24 mouse cellular contexts compared by ENCODE assay signal in genomic region chr2:74373938-74374337, GRCm38 (mm10).
A peak's percentile ranks its signal among the peaks of the same experiment; 100 is the strongest.
DNase-seq lines count a peak whose midpoint lies in the region; ATAC-seq and TF ChIP-seq lines count a peak whose summit lies in the region.
"Had no signal": no experiment of that assay in that cellular context is flagged by ENCODE, and none has a peak within 500 bp of the region (broad histone marks: within the 10 kb centered on the region; RNA-seq: fewer than 3 reads in every experiment).

No protein-coding gene starts in this region.

- H3K27ac ChIP-seq in hindbrain, embryonic 14.5 days: no peak overlapping the region
- H3K27ac ChIP-seq in hindbrain, embryonic 12.5 days: no peak overlapping the region
- no peak overlapping the region for H3K27ac ChIP-seq in lung, postnatal 0 days (ENCODE audit: low read length)
- no peak overlapping the region for H3K27ac ChIP-seq in midbrain, embryonic 11.5 days (ENCODE audit: low read depth, low read length)
- no peak overlapping the region for H3K27ac ChIP-seq in midbrain, postnatal 0 days (ENCODE audit: low read depth, low read length)
- H3K27ac ChIP-seq: embryonic facial prominence, embryonic 10.5 days; embryonic facial prominence, embryonic 12.5 days; forebrain, embryonic 13.5 days; forebrain, embryonic 15.5 days had no signal

- H3K9me3 ChIP-seq in hindbrain, embryonic 14.5 days (ENCODE audit: control insufficient read depth, low read length): no peaks in the 10 kb centered on the region
- no peaks in the 10 kb centered on the region for H3K9me3 ChIP-seq in hindbrain, embryonic 12.5 days (replicated peaks)
- H3K9me3 ChIP-seq in lung, postnatal 0 days (ENCODE audit: low read length): no peaks in the 10 kb centered on the region
- no peaks in the 10 kb centered on the region for H3K9me3 ChIP-seq in midbrain, embryonic 11.5 days (ENCODE audit: control insufficient read depth, low read length)
- H3K9me3 ChIP-seq in midbrain, postnatal 0 days (ENCODE audit: low read length): no peaks in the 10 kb centered on the region
- H3K9me3 ChIP-seq: embryonic facial prominence, embryonic 10.5 days; embryonic facial prominence, embryonic 12.5 days; forebrain, embryonic 13.5 days; forebrain, embryonic 15.5 days; G1E had no signal

- no peaks in the 10 kb centered on the region for H3K27me3 ChIP-seq in hindbrain, embryonic 14.5 days (ENCODE audit: control insufficient read depth, insufficient read depth, low read length)
- H3K27me3 ChIP-seq in hindbrain, embryonic 12.5 days: no peaks in the 10 kb centered on the region
- H3K27me3 ChIP-seq in lung, postnatal 0 days (replicated peaks; ENCODE audit: insufficient read depth, low read length): no peaks in the 10 kb centered on the region
- H3K27me3 ChIP-seq in midbrain, embryonic 11.5 days (ENCODE audit: control insufficient read depth, insufficient read depth, low read length): no peaks in the 10 kb centered on the region
- no peaks in the 10 kb centered on the region for H3K27me3 ChIP-seq in midbrain, postnatal 0 days (ENCODE audit: insufficient read depth, low read length)
- H3K27me3 ChIP-seq: CH12.LX; embryonic facial prominence, embryonic 12.5 days; forebrain, embryonic 13.5 days; forebrain, embryonic 15.5 days had no signal

- no peak for TF ChIP-seq POLR2A in lung, adult 2 months (IDR thresholded peaks at IDR 0.05; ENCODE audit: borderline replicate concordance, extremely low read depth, low read depth, low read length)

- no peaks in the 10 kb centered on the region for H3K4me1 ChIP-seq in hindbrain, embryonic 14.5 days (replicated peaks; ENCODE audit: control insufficient read depth, insufficient read depth, low read length)
- no peaks in the 10 kb centered on the region for H3K4me1 ChIP-seq in hindbrain, embryonic 12.5 days
- no peaks in the 10 kb centered on the region for H3K4me1 ChIP-seq in lung, postnatal 0 days (ENCODE audit: insufficient read depth, low read depth, low read length)
- no peaks in the 10 kb centered on the region for H3K4me1 ChIP-seq in lung, adult 2 months (ENCODE audit: control insufficient read depth, insufficient read depth, low read length)
- H3K4me1 ChIP-seq in midbrain, embryonic 11.5 days (ENCODE audit: control insufficient read depth, insufficient read depth, low read length): no peaks in the 10 kb centered on the region
- H3K4me1 ChIP-seq in midbrain, postnatal 0 days (ENCODE audit: insufficient read depth, low read length): no peaks in the 10 kb centered on the region
- H3K4me1 ChIP-seq: embryonic facial prominence, embryonic 10.5 days; embryonic facial prominence, embryonic 12.5 days; forebrain, embryonic 13.5 days; forebrain, embryonic 15.5 days had no signal

- H3K36me3 ChIP-seq in hindbrain, embryonic 14.5 days (replicated peaks; ENCODE audit: control insufficient read depth, insufficient read depth): no peaks in the 10 kb centered on the region
- H3K36me3 ChIP-seq in hindbrain, embryonic 12.5 days: no peaks in the 10 kb centered on the region
- H3K36me3 ChIP-seq in lung, postnatal 0 days (ENCODE audit: insufficient read depth, low read length): no peaks in the 10 kb centered on the region
- no peaks in the 10 kb centered on the region for H3K36me3 ChIP-seq in midbrain, embryonic 11.5 days (ENCODE audit: control insufficient read depth, insufficient read depth, low read length)
- no peaks in the 10 kb centered on the region for H3K36me3 ChIP-seq in midbrain, postnatal 0 days (ENCODE audit: insufficient read depth, low read length)
- H3K36me3 ChIP-seq: embryonic facial prominence, embryonic 10.5 days; embryonic facial prominence, embryonic 12.5 days; forebrain, embryonic 15.5 days; G1E had no signal

- no peak for ATAC-seq in hindbrain, embryonic 14.5 days (ENCODE audit: low FRiP score)
- ATAC-seq in hindbrain, embryonic 12.5 days (ENCODE audit: low FRiP score): no peak
- peak; percentile 49 for ATAC-seq in lung, postnatal 0 days
- no peak for ATAC-seq in midbrain, embryonic 11.5 days (ENCODE audit: low FRiP score)
- ATAC-seq in midbrain, postnatal 0 days (ENCODE audit: low FRiP score): no peak
- ATAC-seq: activated CD4-positive, CD25-positive, alpha-beta regulatory T cell, adult 4 months; CD4-positive, CD25-positive, alpha-beta regulatory T cell, adult 4 months; forebrain, embryonic 13.5 days; forebrain, embryonic 15.5 days; Patski had no signal

- 80% methylated on average over 1 of the region's 1 CpGs for WGBS in hindbrain, embryonic 14.5 days
- WGBS in hindbrain, embryonic 12.5 days: 75% methylated on average over 1 of the region's 1 CpGs
- 25% methylated on average over 1 of the region's 1 CpGs for WGBS in lung, postnatal 0 days
- 43% methylated on average over 1 of the region's 1 CpGs for WGBS in lung, adult 2 months
- WGBS in midbrain, embryonic 11.5 days: 90% methylated on average over 1 of the region's 1 CpGs
- WGBS in midbrain, postnatal 0 days: 73% methylated on average over 1 of the region's 1 CpGs

- no peak for TF ChIP-seq CTCF in lung, postnatal 0 days (IDR thresholded peaks at IDR 0.05)
- TF ChIP-seq CTCF in lung, adult 2 months (IDR thresholded peaks at IDR 0.05; ENCODE audit: insufficient read depth, low read length): no peak
- no peak for TF ChIP-seq CTCF in midbrain, postnatal 0 days (IDR thresholded peaks at IDR 0.05)

- peak; percentile 24 for DNase-seq in hindbrain, embryonic 14.5 days (ENCODE audit: low spot score)
- DNase-seq in lung, postnatal 0 days (ENCODE audit: low spot score): peak; percentile 58
- no peak for DNase-seq in lung, adult 2 months
- DNase-seq in midbrain, embryonic 11.5 days (ENCODE audit: low spot score, missing footprints): peak; percentile 65
- no peak for DNase-seq in midbrain, postnatal 0 days (ENCODE audit: low spot score)
- DNase-seq: adrenal gland, adult 8-10 months; adrenal gland, postnatal 14 days; adrenal gland, postnatal 36 days; B cell, adult 2 months; cerebellum, adult 11-12 months; cerebellum, adult 2 months; cerebellum, adult 9-10 months; cerebellum, postnatal 10 days; cerebellum, postnatal 25 days had no signal

- no peak overlapping the region for H3K9ac ChIP-seq in hindbrain, embryonic 14.5 days
- no peak overlapping the region for H3K9ac ChIP-seq in hindbrain, embryonic 12.5 days
- H3K9ac ChIP-seq in lung, postnatal 0 days (replicated peaks; ENCODE audit: low read depth): no peak overlapping the region
- H3K9ac ChIP-seq in midbrain, embryonic 11.5 days (ENCODE audit: low read length): no peak overlapping the region
- H3K9ac ChIP-seq in midbrain, postnatal 0 days (replicated peaks; ENCODE audit: low read length, poor library complexity, severe bottlenecking): no peak overlapping the region
- H3K9ac ChIP-seq: embryonic facial prominence, embryonic 12.5 days; forebrain, embryonic 13.5 days; forebrain, embryonic 15.5 days had no signal

- no peak overlapping the region for H3K4me2 ChIP-seq in hindbrain, embryonic 14.5 days (replicated peaks)
- H3K4me2 ChIP-seq in hindbrain, embryonic 12.5 days (replicated peaks): no peak overlapping the region
- H3K4me2 ChIP-seq in lung, postnatal 0 days (replicated peaks; ENCODE audit: low read depth, low read length): no peak overlapping the region
- no peak overlapping the region for H3K4me2 ChIP-seq in midbrain, embryonic 11.5 days
- H3K4me2 ChIP-seq in midbrain, postnatal 0 days (ENCODE audit: low read depth, low read length, poor library complexity, severe bottlenecking): no peak overlapping the region
- H3K4me2 ChIP-seq: embryonic facial prominence, embryonic 12.5 days; forebrain, embryonic 13.5 days; forebrain, embryonic 15.5 days had no signal

- TF ChIP-seq EP300 in lung, postnatal 0 days (IDR thresholded peaks at IDR 0.05): no peak

- H3K4me3 ChIP-seq in hindbrain, embryonic 14.5 days (replicated peaks; ENCODE audit: low read length): no peak overlapping the region
- H3K4me3 ChIP-seq in hindbrain, embryonic 12.5 days: no peak overlapping the region
- no peak overlapping the region for H3K4me3 ChIP-seq in lung, postnatal 0 days (ENCODE audit: low read depth, low read length)
- H3K4me3 ChIP-seq in lung, adult 2 months (replicated peaks; ENCODE audit: extremely low read depth, low read depth, low read length): no peak overlapping the region
- H3K4me3 ChIP-seq in midbrain, embryonic 11.5 days (ENCODE audit: low read depth, low read length): no peak overlapping the region
- H3K4me3 ChIP-seq in midbrain, postnatal 0 days (ENCODE audit: low read depth, low read length): no peak overlapping the region
- H3K4me3 ChIP-seq: embryonic facial prominence, embryonic 10.5 days; embryonic facial prominence, embryonic 12.5 days; forebrain, embryonic 13.5 days; forebrain, embryonic 15.5 days had no signal

Comparison
In these comparisons a context has a peak if more than half of its experiments do, and no peak if none do; other contexts are left out.
1. DNase-seq: peak in hindbrain, embryonic 14.5 days (single experiment), lung, postnatal 0 days (single experiment) and midbrain, embryonic 11.5 days (single experiment); none in lung, adult 2 months (single experiment) and midbrain, postnatal 0 days (single experiment).